Mouse (Mus musculus) ES-Bruce4 (cell line): ENCODE data around the gene U2af1. TPM values are rescaled to one million over a fixed set of nuclear protein-coding genes. Genes with fewer than 3 reads are reported as not detected.
A peak's percentile ranks its signal among the peaks of the same experiment; 100 is the strongest.

Source experiments
- H3K27ac ChIP-seq: 2 replicates; pipeline ENCODE4 v1.5.1; 2012; ENCODE audit warnings: low read length, inconsistent platforms; ENCODE audit not compliant: insufficient read depth
- H3K27me3 ChIP-seq: 2 replicates; pipeline ENCODE4 v1.6.1; 2012; ENCODE audit warnings: mild to moderate bottlenecking, low read length, inconsistent platforms; ENCODE audit not compliant: control insufficient read depth, poor library complexity, insufficient read depth, severe bottlenecking
- H3K36me3 ChIP-seq: 2 replicates; pipeline ENCODE4 v1.6.1; 2012; ENCODE audit warnings: inconsistent platforms, mild to moderate bottlenecking, low read length, moderate library complexity; ENCODE audit not compliant: control insufficient read depth, poor library complexity, insufficient read depth, severe bottlenecking
- H3K4me1 ChIP-seq: one replicate; pipeline ENCODE4 v1.8.1; 2011; ENCODE audit warnings: low read length; ENCODE audit not compliant: control insufficient read depth, insufficient read depth
- H3K4me3 ChIP-seq: 2 replicates; pipeline ENCODE4 v1.5.1; 2011; ENCODE audit warnings: low read depth, mild to moderate bottlenecking, low read length
- H3K9ac ChIP-seq: 2 replicates; pipeline ENCODE4 v1.6.1; 2012; ENCODE audit warnings: low read depth, mild to moderate bottlenecking, inconsistent platforms; ENCODE audit not compliant: poor library complexity, severe bottlenecking
- H3K9me3 ChIP-seq: replicated peaks from 2 replicates; pipeline ENCODE4 v1.6.1; 2012; ENCODE audit warnings: mild to moderate bottlenecking, low read length, inconsistent platforms; ENCODE audit not compliant: control insufficient read depth, poor library complexity, insufficient read depth, severe bottlenecking
- CTCF ChIP-seq: IDR thresholded peaks from one replicate; pipeline ENCODE4 v1.8.1; 2011; ENCODE audit warnings: low read depth, low read length
- EP300 ChIP-seq: IDR thresholded peaks from 2 replicates; pipeline ENCODE4 v1.6.1; 2011; ENCODE audit warnings: low read depth, low read length; ENCODE audit not compliant: insufficient read depth
- POLR2A ChIP-seq: IDR thresholded peaks from one replicate; pipeline ENCODE4 v1.8.1; 2011; ENCODE audit warnings: low read length; ENCODE audit not compliant: insufficient read depth
- polyA plus RNA-seq: library from polyadenylated mRNA; stranded (reverse); fragments of >200 nt; gene quantifications from 2 replicates; pipeline ENCODE4 v1.2.4, GENCODE M21; 2011; ENCODE audit warnings: low read depth; ENCODE audit not compliant: missing spikeins, insufficient read depth, insufficient read length

The U2af1 gene
- polyA plus RNA-seq, 1 experiment: 463 TPM

- no peak for TF ChIP-seq EP300
- no peak for TF ChIP-seq CTCF
- no peak for TF ChIP-seq POLR2A
- Histone ChIP-seq H3K4me1 (no peaks in the 10 kb centered on the region), H3K36me3 (no peaks in the 10 kb centered on the region), H3K27ac (no peak overlapping the region), H3K9me3 (no peaks in the 10 kb centered on the region), H3K9ac (peak overlapping the region; percentile 20), H3K27me3 (no peaks in the 10 kb centered on the region), H3K4me3 (peak overlapping the region; percentile 80)
Observed at GRCm38 (mm10) chr17:31636277-31636941, 22.3 kb downstream of the U2af1 start.

DNA sequence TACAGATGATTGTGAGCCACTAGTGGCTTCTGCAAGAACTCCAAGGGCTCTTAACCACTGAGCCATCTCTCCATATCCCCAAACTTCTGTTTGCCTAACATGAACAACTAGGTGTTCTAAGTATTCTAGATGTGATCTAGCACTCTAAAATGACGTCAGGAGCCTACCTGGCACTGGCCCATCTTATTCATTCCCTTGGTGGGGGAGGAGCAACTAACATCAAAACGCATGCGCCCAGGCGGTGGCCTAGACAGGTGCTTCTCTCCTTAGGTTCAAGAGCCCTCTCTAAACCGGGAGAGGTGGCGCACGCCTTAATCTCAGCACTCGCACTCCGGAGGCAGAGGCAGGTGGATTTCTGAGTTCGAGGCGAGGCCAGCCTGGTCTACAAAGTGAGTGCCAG, 22.9 kb downstream of the U2af1 start:
- peak overlapping the region; percentile 20 for H3K9ac ChIP-seq
- H3K4me3 ChIP-seq: peak overlapping the region; percentile 80
- H3K27me3 ChIP-seq: no peaks in the 10 kb centered on the region
- no peaks in the 10 kb centered on the region for H3K9me3 ChIP-seq
- H3K36me3 ChIP-seq: no peaks in the 10 kb centered on the region
- TF ChIP-seq CTCF (no peak), POLR2A (no peak), EP300 (no peak)
- no peaks in the 10 kb centered on the region for H3K4me1 ChIP-seq
- H3K27ac ChIP-seq: no peak overlapping the region

DNA sequence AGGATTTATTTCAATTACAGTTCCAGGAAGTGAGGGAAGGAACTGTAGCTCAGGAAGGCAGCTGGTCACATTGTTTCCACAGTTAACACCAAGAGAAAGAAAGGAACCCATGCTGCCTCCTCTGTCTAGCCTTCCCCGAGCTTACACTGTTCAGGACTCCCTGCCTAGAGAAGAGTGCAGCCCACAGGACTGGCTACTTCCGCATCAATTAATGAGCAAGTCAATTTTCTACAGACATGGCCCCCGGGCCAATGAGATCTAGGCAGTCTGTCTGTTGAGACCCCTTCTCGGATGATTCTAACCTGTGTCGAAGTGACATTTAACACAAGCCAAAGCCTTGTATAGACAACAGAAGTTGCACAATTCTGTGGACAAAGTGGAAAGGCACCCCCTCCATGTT, 23.8 kb downstream of the U2af1 start:
- no peaks in the 10 kb centered on the region for H3K27me3 ChIP-seq
- H3K4me1 ChIP-seq: no peaks in the 10 kb centered on the region
- no peak overlapping the region for H3K27ac ChIP-seq
- no peaks in the 10 kb centered on the region for H3K36me3 ChIP-seq
- no peak overlapping the region for H3K4me3 ChIP-seq
- no peak overlapping the region for H3K9ac ChIP-seq
- TF ChIP-seq POLR2A (no peak), CTCF (no peak), EP300 (no peak)
- H3K9me3 ChIP-seq: no peaks in the 10 kb centered on the region

DNA sequence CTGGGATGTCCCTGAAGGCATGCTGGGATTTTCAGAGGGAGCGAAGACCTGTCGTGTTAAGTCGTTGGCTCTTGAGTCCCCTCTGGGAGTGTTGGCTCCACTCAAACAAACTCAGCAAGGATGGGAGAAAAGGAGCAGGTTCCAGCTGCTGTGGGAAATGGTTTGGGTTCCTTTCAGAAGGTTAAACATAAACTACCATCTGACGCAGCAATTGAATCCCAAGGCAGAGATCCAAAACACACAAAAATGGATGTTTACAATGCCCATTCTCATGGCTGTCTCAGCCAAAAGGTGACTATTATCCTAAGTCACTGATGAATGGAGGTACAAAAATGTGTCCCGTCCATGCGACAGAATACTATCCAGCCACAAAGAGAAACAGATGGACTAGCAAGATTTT, 25.7 kb downstream of the U2af1 start:
- Histone ChIP-seq H3K36me3 (no peaks in the 10 kb centered on the region), H3K4me1 (no peaks in the 10 kb centered on the region), H3K9me3 (no peaks in the 10 kb centered on the region), H3K4me3 (no peak overlapping the region), H3K9ac (no peak overlapping the region), H3K27me3 (no peaks in the 10 kb centered on the region), H3K27ac (no peak overlapping the region)
- TF ChIP-seq EP300: no peak

DNA sequence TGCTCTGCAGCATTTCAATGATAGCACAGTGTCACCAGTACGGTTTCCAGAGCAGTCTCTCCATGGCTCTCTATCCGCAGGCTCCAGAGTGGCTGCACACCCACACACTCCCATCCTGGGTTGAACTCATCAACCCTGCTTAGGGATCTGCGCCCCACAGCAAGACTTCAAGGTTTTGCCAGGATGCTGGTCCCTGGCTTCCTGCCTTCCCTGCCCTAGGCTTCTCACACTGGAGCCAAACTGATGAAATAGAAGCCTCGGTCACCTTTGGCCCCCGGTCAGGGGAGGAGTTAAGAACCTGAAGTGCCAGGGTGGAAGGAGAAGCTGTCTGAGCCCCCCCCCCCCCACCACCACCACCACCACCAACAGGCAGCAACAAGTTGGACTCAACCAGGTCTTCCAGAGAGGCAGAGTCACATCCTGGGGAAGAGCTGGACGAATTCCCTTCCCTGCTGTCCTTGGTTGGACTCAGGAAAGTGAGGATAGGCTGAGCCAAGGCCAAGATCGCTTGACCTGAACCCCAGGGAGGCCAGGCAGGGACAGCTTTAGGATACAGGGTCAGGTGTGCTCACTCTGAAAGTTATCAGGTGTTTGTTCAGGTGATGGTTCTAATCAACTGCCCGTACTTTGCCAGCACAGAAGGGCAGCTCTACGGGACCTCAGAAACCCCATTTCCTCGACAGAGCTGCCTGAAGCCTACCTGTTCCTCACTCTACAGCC, 27.5 kb downstream of the U2af1 start:
- Histone ChIP-seq H3K4me3 (no peak overlapping the region), H3K9me3 (no peaks in the 10 kb centered on the region), H3K4me1 (no peaks in the 10 kb centered on the region), H3K27ac (no peak overlapping the region), H3K9ac (no peak overlapping the region), H3K27me3 (no peaks in the 10 kb centered on the region), H3K36me3 (no peaks in the 10 kb centered on the region)
- TF ChIP-seq EP300: no peak
- no peak for TF ChIP-seq POLR2A
- TF ChIP-seq CTCF: no peak

- no peaks in the 10 kb centered on the region for H3K9me3 ChIP-seq
- H3K27me3 ChIP-seq: no peaks in the 10 kb centered on the region
- no peak for TF ChIP-seq CTCF
- TF ChIP-seq POLR2A: no peak
- TF ChIP-seq EP300: no peak
- H3K27ac ChIP-seq: no peak overlapping the region
- no peak overlapping the region for H3K4me3 ChIP-seq
- H3K4me1 ChIP-seq: no peaks in the 10 kb centered on the region
- H3K9ac ChIP-seq: no peak overlapping the region
- no peaks in the 10 kb centered on the region for H3K36me3 ChIP-seq
Observed at GRCm38 (mm10) chr17:31627961-31628360, 30.7 kb downstream of the U2af1 start.
